Mouse (Mus musculus): ENCODE data around the gene Itgb6.

DNA sequence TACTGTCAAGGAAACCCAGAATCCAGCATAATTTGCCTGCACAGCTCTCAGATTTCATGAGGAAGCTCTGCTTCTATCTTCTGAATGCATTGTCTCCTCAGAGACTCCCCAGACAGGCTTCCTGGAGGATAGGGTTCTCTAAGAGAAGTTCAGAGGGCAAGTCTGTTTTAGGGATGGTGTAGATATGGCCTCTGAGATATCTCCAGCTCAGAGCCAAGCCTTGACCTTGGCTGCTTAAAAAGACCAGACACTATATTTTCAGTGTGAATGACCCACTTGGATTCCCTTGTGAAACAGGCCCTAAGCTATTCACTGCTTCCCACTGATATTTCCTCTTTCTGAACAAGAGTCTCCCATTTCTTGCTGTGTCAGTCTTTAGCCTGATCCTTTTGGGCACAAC is 36.5 kb downstream of the Itgb6 start:
- TF ChIP-seq GATA1 (IDR thresholded peaks at IDR 0.05; ENCODE audit: borderline replicate concordance, low read length) = no peak
- no peak for TF ChIP-seq FLI1 (IDR thresholded peaks at IDR 0.05; ENCODE audit: low read length)

Measured in megakaryocyte, embryonic 14.5 days (primary cell).